In genomic region chr2:5677472-5677871, GRCm38 (mm10) we compare ENCODE assay signal across 20 mouse cellular contexts.
"Had no signal": no experiment of that assay in that cellular context is flagged by ENCODE, and none has a peak within 500 bp of the region (broad histone marks: within the 10 kb centered on the region; RNA-seq: fewer than 3 reads in every experiment).

No protein-coding gene starts in this region.

- H3K4me1 ChIP-seq: megakaryocyte, embryonic 14.5 days; midbrain, embryonic 10.5 days had no signal

- H3K27me3 ChIP-seq: neural tube, embryonic 13.5 days; neural tube, embryonic 15.5 days had no signal

- DNase-seq: lung, adult 18-20 months; lung, embryonic 14.5 days; lung, postnatal 10 days; lung, postnatal 4 days; midbrain, embryonic 14.5 days; retina, postnatal 1 day; right cerebral cortex, adult 18-20 months; right cerebral cortex, postnatal 25 days; right cerebral cortex, postnatal 4 days; spleen, adult 18-20 months; thymus, adult 2 months; thymus, postnatal 25 days; thymus, postnatal 4 days had no signal

- ATAC-seq: midbrain, embryonic 16.5 days had no signal

- H3K36me3 ChIP-seq: midbrain, embryonic 10.5 days; neural tube, embryonic 13.5 days; neural tube, embryonic 15.5 days had no signal

- H3K9me3 ChIP-seq: megakaryocyte, embryonic 14.5 days; midbrain, embryonic 10.5 days; neural tube, embryonic 13.5 days; neural tube, embryonic 15.5 days had no signal

- H3K4me3 ChIP-seq: megakaryocyte, embryonic 14.5 days; midbrain, embryonic 10.5 days; myocyte; neural tube, embryonic 13.5 days; neural tube, embryonic 15.5 days had no signal

- H3K27ac ChIP-seq: liver, embryonic 14.5 days; midbrain, embryonic 10.5 days; neural tube, embryonic 13.5 days; neural tube, embryonic 15.5 days had no signal

- H3K9ac ChIP-seq: liver, embryonic 14.5 days; lung, embryonic 14.5 days; neural tube, embryonic 13.5 days; neural tube, embryonic 15.5 days had no signal

- H3K4me2 ChIP-seq: lung, embryonic 14.5 days; neural tube, embryonic 13.5 days; neural tube, embryonic 15.5 days had no signal
